Mouse (Mus musculus) megakaryocyte, embryonic 14.5 days (primary cell): ENCODE data around the gene Gm3045. TPM values are rescaled to one million over a fixed set of nuclear protein-coding genes. Genes with fewer than 3 reads are reported as not detected.
A peak's percentile ranks its signal among the peaks of the same experiment; 100 is the strongest.

Source experiments
- H3K27me3 ChIP-seq: replicated peaks from 2 replicates; pipeline ENCODE3; 2012; ENCODE audit warnings: inconsistent platforms
- H3K36me3 ChIP-seq: replicated peaks from 2 replicates; pipeline ENCODE3; 2012; ENCODE audit warnings: low read length, inconsistent platforms, mixed read lengths
- H3K4me1 ChIP-seq: 2 replicates; pipeline ENCODE4 v1.6.1; 2012; ENCODE audit warnings: inconsistent platforms
- H3K4me3 ChIP-seq: replicated peaks from 2 replicates; pipeline ENCODE3; 2012; ENCODE audit warnings: moderate library complexity, mild to moderate bottlenecking, inconsistent platforms
- H3K9me3 ChIP-seq: 2 replicates; pipeline ENCODE4 v1.6.1; 2012; ENCODE audit warnings: inconsistent platforms
- FLI1 ChIP-seq: IDR thresholded peaks from 2 replicates; pipeline ENCODE4 v1.6.1; 2012; ENCODE audit warnings: low read length, inconsistent platforms, mixed read lengths
- GATA1 ChIP-seq: IDR thresholded peaks from 3 replicates; pipeline ENCODE4 v1.6.1; 2012; ENCODE audit warnings: mixed read lengths, low read length, inconsistent platforms, borderline replicate concordance
- polyA plus RNA-seq: library from polyadenylated mRNA; stranded (reverse); fragments of >175 nt; gene quantifications from 2 replicates; pipeline ENCODE4 v1.2.3, GENCODE M21; 2012; ENCODE audit warnings: low replicate concordance; ENCODE audit not compliant: insufficient read depth

Gene Gm3045
- polyA plus RNA-seq, result not detected in 2 replicates

DNA sequence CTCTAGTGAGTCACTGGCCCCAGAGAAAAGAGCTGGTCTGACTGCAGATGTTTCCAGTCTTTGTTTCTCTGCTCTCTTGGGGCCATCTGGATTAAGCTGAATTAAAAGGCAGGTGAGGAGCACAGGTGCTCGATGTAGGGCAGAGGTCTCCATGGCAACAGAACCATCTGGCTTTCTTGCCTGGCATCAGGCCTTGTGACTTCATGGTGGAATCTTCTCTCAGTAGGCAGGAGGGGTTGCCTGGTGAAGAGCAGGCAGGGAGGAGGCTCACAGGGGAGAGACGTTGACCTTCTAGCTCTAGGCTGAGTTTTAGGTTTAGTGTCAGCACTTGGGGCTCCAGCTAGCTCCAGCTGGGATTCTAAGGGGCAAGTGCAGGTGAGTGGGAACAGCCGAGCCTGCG, at the start of gene Gm3045:
Gene Gm3045 (plus strand): TSS at position 230 of the 400 bp plus-strand sequence.
- TF ChIP-seq FLI1 (no peak), GATA1 (no peak)
- no peaks in the 10 kb centered on the region for H3K9me3 ChIP-seq
- H3K36me3 ChIP-seq, result no peaks in the 10 kb centered on the region
- peaks cover 3% of the 10 kb centered on the region; the same call in 1 of the 2 replicates for H3K4me1 ChIP-seq
- H3K27me3 ChIP-seq, result peaks cover 46% of the 10 kb centered on the region
- no peak within 1 kb of the TSS for H3K4me3 ChIP-seq

DNA sequence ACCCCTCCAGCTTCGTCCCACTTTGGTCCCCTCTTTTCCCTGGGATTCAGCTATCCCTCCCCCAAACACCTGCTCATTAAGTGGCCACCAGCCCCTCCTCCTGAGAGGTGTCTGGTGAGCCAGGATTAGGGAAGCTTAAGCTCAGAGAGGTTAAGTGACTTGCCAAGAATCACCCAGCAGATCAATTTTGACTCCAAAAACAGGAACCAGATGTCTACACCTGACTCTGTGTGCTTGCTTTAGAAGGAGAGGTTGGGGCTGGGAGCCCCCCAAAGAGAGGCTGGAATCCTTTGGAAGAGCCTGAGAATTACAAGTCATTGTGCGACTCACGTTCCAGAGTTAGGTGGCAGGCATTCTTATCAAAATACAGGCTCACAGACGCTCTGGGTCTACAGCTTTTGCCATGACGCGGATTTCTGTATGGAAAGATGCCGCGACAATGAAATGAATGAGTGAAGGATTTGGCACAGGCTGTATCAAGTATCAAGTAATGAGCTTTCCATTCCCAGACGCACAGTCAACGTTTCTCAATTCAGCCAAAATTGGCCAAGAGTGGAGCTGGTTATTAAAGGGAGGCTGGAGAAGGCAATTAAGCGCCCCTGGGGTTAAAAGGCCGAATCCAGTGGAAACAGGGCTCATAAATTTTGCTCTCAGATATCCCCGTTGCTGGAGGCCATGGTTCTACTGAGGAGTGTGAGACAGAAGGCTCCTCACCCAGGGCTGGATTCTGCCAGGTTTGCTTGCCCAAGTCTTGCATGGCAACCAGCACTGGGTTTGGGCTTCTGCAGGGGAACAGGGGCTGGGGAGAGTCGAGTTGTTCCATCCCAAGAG, 45.3 kb upstream of the Gm3045 start:
- Histone ChIP-seq H3K4me3 (no peak overlapping the region), H3K4me1 (no peaks in the 10 kb centered on the region), H3K9me3 (no peaks in the 10 kb centered on the region), H3K36me3 (no peaks in the 10 kb centered on the region), H3K27me3 (peaks cover 13% of the 10 kb centered on the region)
- TF ChIP-seq GATA1 (no peak), FLI1 (no peak)

GRCm38 (mm10) chr13:56383406-56383805, 43.0 kb upstream of the Gm3045 start:
- no peaks in the 10 kb centered on the region for H3K9me3 ChIP-seq
- H3K36me3 ChIP-seq, result no peaks in the 10 kb centered on the region
- no peak for TF ChIP-seq GATA1
- TF ChIP-seq FLI1, result no peak

DNA sequence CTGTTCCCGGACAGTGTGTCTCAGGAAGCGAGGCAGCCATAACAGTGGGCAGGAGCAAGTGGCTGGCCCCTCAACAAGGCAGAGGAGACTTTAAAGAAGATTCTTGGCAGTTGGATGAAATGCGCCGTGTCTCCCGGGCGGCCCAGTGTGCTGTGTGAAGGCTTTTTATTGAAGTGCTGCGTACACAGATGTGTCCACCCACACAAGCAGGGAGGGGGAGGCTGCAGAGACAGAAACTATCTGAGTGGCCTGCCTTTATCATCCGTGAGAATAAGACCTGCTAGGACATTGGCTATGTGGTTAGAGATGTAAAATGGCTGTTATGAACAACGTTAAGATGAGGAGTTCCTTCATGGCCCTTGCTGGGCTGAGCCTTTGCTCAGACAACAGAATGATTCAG, 40.0 kb upstream of the Gm3045 start:
- Histone ChIP-seq H3K4me3 (no peak overlapping the region), H3K36me3 (no peaks in the 10 kb centered on the region), H3K4me1 (no peaks in the 10 kb centered on the region), H3K9me3 (peaks cover 8% of the 10 kb centered on the region), H3K27me3 (peaks cover 10% of the 10 kb centered on the region)
- TF ChIP-seq GATA1 (no peak), FLI1 (no peak)

More at GRCm38 (mm10) chr13:56383406-56383805, 43.0 kb upstream of the Gm3045 start:
- H3K4me3 ChIP-seq, result peak overlapping the region; percentile 24
- peaks cover 14% of the 10 kb centered on the region for H3K27me3 ChIP-seq
- no peaks in the 10 kb centered on the region for H3K4me1 ChIP-seq

DNA sequence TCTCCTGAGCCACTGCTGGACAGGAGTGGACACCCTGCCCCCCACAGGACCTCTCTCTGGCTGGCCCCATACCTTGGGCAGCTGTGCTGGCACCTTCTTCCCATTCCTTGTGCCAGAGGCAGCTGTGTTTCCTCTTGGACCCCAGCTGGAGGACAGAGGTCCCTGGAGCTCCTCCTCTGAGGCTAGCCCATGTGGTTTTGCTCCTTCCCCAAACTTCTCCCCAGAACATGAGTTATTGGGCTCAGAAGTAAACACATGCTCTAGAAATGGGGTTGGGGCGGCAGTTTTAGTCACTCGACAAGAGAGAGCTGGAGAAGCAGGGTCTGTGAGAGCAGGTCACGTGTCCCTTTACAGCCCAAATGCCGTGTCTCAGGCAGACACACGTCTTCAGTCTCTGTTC, 39.0 kb upstream of the Gm3045 start:
- Histone ChIP-seq H3K4me1 (no peaks in the 10 kb centered on the region), H3K9me3 (peaks cover 10% of the 10 kb centered on the region), H3K27me3 (peaks cover 8% of the 10 kb centered on the region), H3K36me3 (no peaks in the 10 kb centered on the region), H3K4me3 (no peak overlapping the region)
- TF ChIP-seq GATA1 (no peak), FLI1 (no peak)

- Histone ChIP-seq H3K9me3 (peaks cover 10% of the 10 kb centered on the region), H3K36me3 (no peaks in the 10 kb centered on the region), H3K4me3 (no peak overlapping the region), H3K4me1 (no peaks in the 10 kb centered on the region), H3K27me3 (peaks cover 8% of the 10 kb centered on the region)
- TF ChIP-seq GATA1 (no peak), FLI1 (no peak)
Measured at GRCm38 (mm10) chr13:56388042-56388441, 38.4 kb upstream of the Gm3045 start.

DNA sequence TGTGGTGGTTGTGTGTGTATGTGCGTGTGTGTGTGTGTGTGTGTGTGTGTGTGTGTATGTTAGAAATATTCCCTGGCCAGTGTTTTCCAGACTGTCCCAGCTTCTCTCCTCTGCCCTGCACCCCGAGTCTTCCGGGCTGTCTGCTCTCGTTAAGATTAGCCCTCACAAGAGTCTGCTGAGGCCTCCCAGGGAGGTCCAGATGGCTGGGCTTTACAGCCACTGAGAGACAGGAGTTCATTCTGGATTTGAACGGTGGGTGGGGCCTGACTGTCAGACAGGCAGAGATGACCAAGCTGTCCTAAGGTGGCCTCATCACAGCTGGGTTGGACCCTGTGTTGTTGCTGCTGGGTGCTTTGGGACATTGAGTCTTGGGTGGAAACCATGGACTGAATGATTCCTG, 28.8 kb upstream of the Gm3045 start:
- Histone ChIP-seq H3K27me3 (peaks cover 5% of the 10 kb centered on the region), H3K4me1 (no peaks in the 10 kb centered on the region), H3K4me3 (no peak overlapping the region), H3K9me3 (no peaks in the 10 kb centered on the region), H3K36me3 (no peaks in the 10 kb centered on the region)
- TF ChIP-seq FLI1, result no peak
- TF ChIP-seq GATA1, result no peak

DNA sequence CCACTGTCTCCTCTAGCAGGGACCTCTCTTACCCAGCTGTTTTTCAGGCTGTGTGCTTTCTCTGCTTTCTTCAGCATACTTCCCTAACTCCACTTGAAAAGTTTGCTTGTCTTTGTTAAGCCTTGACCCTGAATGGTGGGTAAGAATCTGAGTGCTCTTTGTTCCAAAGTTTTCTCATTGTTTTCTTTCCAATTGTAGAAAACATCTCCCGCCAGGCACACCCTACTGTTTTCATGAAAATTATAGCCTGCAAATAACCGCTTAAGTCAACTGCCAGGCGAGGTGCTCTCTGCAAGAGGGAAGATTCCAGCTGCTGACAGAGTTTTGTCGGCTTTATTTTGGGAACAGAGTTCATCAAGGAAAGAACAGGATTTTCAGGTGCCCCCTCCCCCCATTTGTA, 25.2 kb upstream of the Gm3045 start:
- H3K4me1 ChIP-seq, result no peaks in the 10 kb centered on the region
- TF ChIP-seq FLI1 (no peak), GATA1 (no peak)
- H3K36me3 ChIP-seq, result no peaks in the 10 kb centered on the region
- no peak overlapping the region for H3K4me3 ChIP-seq
- peaks cover 7% of the 10 kb centered on the region for H3K27me3 ChIP-seq
- no peaks in the 10 kb centered on the region for H3K9me3 ChIP-seq

GRCm38 (mm10) chr13:56403381-56404086, 22.9 kb upstream of the Gm3045 start:
- Histone ChIP-seq H3K36me3 (no peaks in the 10 kb centered on the region), H3K27me3 (peaks cover 3% of the 10 kb centered on the region), H3K4me1 (no peaks in the 10 kb centered on the region), H3K4me3 (no peak overlapping the region), H3K9me3 (peaks cover 3% of the 10 kb centered on the region; the same call in 1 of the 2 replicates)
- no peak for TF ChIP-seq GATA1
- TF ChIP-seq FLI1, result no peak
